Mouse (Mus musculus) cortical plate, adult 2 months (tissue): ENCODE data around the gene Cldn3.

Experiments used
- CTCF ChIP-seq: fragments of 200-500 bp; IDR thresholded peaks from 2 replicates; pipeline ENCODE4 v1.5.1; 2011; ENCODE audit warnings: mild to moderate bottlenecking, control low read depth, low read length; ENCODE audit not compliant: insufficient read depth; ENCODE audit errors: extremely low read depth
- POLR2A ChIP-seq: fragments of 200-500 bp; IDR thresholded peaks from 2 replicates; pipeline ENCODE4 v1.6.1; 2011; ENCODE audit warnings: mild to moderate bottlenecking, low read length, control low read depth; ENCODE audit not compliant: insufficient read depth; ENCODE audit errors: extremely low read depth

GRCm38 (mm10) chr5:134948085-134948439 is 38.0 kb upstream of the Cldn3 start:
- no peak for TF ChIP-seq POLR2A
- TF ChIP-seq CTCF = no peak
